39 mouse cellular contexts compared by ENCODE assay signal in the genomic region with DNA sequence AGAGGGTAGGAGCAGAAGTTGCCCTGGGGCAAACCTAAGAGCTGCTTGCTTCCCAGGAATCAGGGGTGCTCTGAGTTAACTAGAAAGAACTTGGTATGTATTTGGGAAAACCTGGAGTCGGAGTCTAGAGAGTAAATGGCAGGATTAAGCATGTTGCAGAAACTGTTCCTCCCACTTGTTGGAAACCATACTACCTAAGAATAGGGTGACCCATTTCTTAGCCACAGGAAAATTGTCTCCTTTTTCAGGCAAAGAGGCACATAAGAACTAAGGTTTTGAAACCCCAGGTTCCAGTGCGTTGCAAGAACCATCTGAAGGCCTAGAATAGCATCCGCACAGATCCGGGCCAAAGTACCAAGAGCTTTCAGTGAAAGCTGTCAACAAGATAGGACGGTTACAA. TPM values are rescaled to one million over a fixed set of nuclear protein-coding genes. Genes with fewer than 3 reads are reported as not detected.
"Had no signal": no experiment of that assay in that cellular context is flagged by ENCODE, and none has a peak within 500 bp of the region (broad histone marks: within the 10 kb centered on the region; RNA-seq: fewer than 3 reads in every experiment).

No protein-coding gene starts in this region.

- H3K9ac ChIP-seq: heart, embryonic 12.5 days; heart, embryonic 13.5 days; heart, embryonic 15.5 days; hindbrain, embryonic 12.5 days; hindbrain, embryonic 13.5 days; hindbrain, embryonic 14.5 days; hindbrain, embryonic 15.5 days; intestine, embryonic 15.5 days; kidney, embryonic 15.5 days had no signal

- H3K9me3 ChIP-seq: heart, embryonic 12.5 days; heart, embryonic 13.5 days; heart, embryonic 15.5 days; hindbrain, embryonic 10.5 days; hindbrain, embryonic 12.5 days; hindbrain, embryonic 13.5 days; hindbrain, embryonic 15.5 days; intestine, embryonic 15.5 days; kidney, embryonic 15.5 days had no signal

- H3K4me2 ChIP-seq: heart, embryonic 11.5 days; heart, embryonic 12.5 days; heart, embryonic 13.5 days; heart, embryonic 15.5 days; hindbrain, embryonic 12.5 days; hindbrain, embryonic 13.5 days; hindbrain, embryonic 14.5 days; hindbrain, embryonic 15.5 days; intestine, embryonic 15.5 days; kidney, embryonic 15.5 days had no signal

- H3K27me3 ChIP-seq: heart, embryonic 12.5 days; heart, embryonic 13.5 days; heart, embryonic 15.5 days; hindbrain, embryonic 12.5 days; hindbrain, embryonic 13.5 days; hindbrain, embryonic 15.5 days; intestine, embryonic 15.5 days; kidney, embryonic 15.5 days had no signal

- H3K4me3 ChIP-seq: heart, embryonic 12.5 days; heart, embryonic 13.5 days; heart, embryonic 15.5 days; hindbrain, embryonic 10.5 days; hindbrain, embryonic 12.5 days; hindbrain, embryonic 13.5 days; hindbrain, embryonic 15.5 days; intestine, embryonic 15.5 days; kidney, embryonic 15.5 days; layer of hippocampus, adult 2 months; left cerebral cortex, adult 2 months had no signal

- H3K4me1 ChIP-seq: hindbrain, embryonic 13.5 days; hindbrain, embryonic 15.5 days; intestine, embryonic 15.5 days; kidney, embryonic 15.5 days had no signal

- H3K36me3 ChIP-seq: heart, embryonic 12.5 days; heart, embryonic 15.5 days; hindbrain, embryonic 10.5 days; hindbrain, embryonic 12.5 days; intestine, embryonic 15.5 days; kidney, embryonic 15.5 days had no signal

- ATAC-seq: hindbrain, embryonic 16.5 days; hindbrain, postnatal 0 days; inflammation-experienced regulatory T-cells, adult 6 months; intestine, embryonic 15.5 days; intestine, embryonic 16.5 days; intestine, postnatal 0 days had no signal

- H3K27ac ChIP-seq: heart, embryonic 13.5 days; heart, embryonic 15.5 days; hindbrain, embryonic 10.5 days; hindbrain, embryonic 12.5 days; hindbrain, embryonic 13.5 days; hindbrain, embryonic 14.5 days; hindbrain, embryonic 15.5 days; hindbrain, postnatal 0 days; intestine, embryonic 15.5 days; kidney, embryonic 15.5 days; kidney, postnatal 0 days; layer of hippocampus, adult 2 months; left cerebral cortex, adult 2 months had no signal

- DNase-seq: heart, postnatal 10 days; heart, postnatal 14 days; heart, postnatal 36 days; heart, postnatal 4 days; kidney, adult 11 months; kidney, adult 18-20 months; kidney, adult 2 months; kidney, adult 8-10 months; kidney, adult 9 months; kidney, postnatal 10 days; kidney, postnatal 14 days; kidney, postnatal 25 days; kidney, postnatal 36 days; kidney, postnatal 4 days; layer of hippocampus, adult 9-11 months; layer of hippocampus, postnatal 36 days had no signal

RNA-seq across cellular contexts. Expression of gene Ccdc146, which starts 54.0 kb away (rescaled TPM):
- total RNA-seq: hematopoietic stem cell, adult 5-6 weeks; left cerebral cortex, adult 18-20 months had no signal
- polyA plus RNA-seq: kidney, adult 2 months; kidney, embryonic 14.5 days; kidney, embryonic 15.5 days; large intestine, adult 2 months had no signal
